Mouse (Mus musculus) heart, adult 2 months (tissue): Measurements from ENCODE around the gene Kcna7. TPM values are rescaled to one million over a fixed set of nuclear protein-coding genes. Genes with fewer than 3 reads are reported as not detected.

Source experiments
- DNase-seq, 2 experiments: peaks; one replicate each; pipeline ENCODE4 v3.0.0; 2021
- H3K27ac ChIP-seq: fragments of 200-600 bp; 2 replicates; pipeline ENCODE4 v1.8.1; 2022
- H3K27me3 ChIP-seq: fragments of 200-500 bp; 2 replicates; pipeline ENCODE4 v1.6.1; 2012; ENCODE audit warnings: mild to moderate bottlenecking, low read length, inconsistent platforms, mixed read lengths; ENCODE audit not compliant: control insufficient read depth, insufficient read depth
- H3K36me3 ChIP-seq: fragments of 200-500 bp; 2 replicates; pipeline ENCODE4 v1.6.1; 2012; ENCODE audit warnings: low read length, inconsistent platforms; ENCODE audit not compliant: control insufficient read depth, insufficient read depth
- H3K4me1 ChIP-seq: fragments of 200-500 bp; 2 replicates; pipeline ENCODE4 v1.6.1; 2011; ENCODE audit warnings: low read length; ENCODE audit not compliant: control insufficient read depth, insufficient read depth
- H3K4me3 ChIP-seq: fragments of 200-600 bp; 2 replicates; pipeline ENCODE4 v1.8.1; 2022
- H3K79me2 ChIP-seq: fragments of 200-500 bp; replicated peaks from 2 replicates; pipeline ENCODE4 v1.6.1; 2012; ENCODE audit warnings: mild to moderate bottlenecking, inconsistent platforms, low read length, moderate library complexity, mixed read lengths; ENCODE audit not compliant: control insufficient read depth, insufficient read depth
- H3K9ac ChIP-seq: fragments of 200-500 bp; 2 replicates; pipeline ENCODE4 v1.6.1; 2012; ENCODE audit warnings: low read depth, mild to moderate bottlenecking, control low read depth, inconsistent platforms, low read length, mixed read lengths
- CTCF ChIP-seq: fragments of 200-600 bp; IDR thresholded peaks from 2 replicates; pipeline ENCODE4 v1.8.1; 2022; ENCODE audit warnings: antibody characterized with exemption, mild to moderate bottlenecking, moderate library complexity
- EP300 ChIP-seq: fragments of 200-500 bp; IDR thresholded peaks from 2 replicates; pipeline ENCODE4 v1.6.1; 2011; ENCODE audit warnings: low read depth, low read length, control low read depth; ENCODE audit not compliant: insufficient read depth
- POLR2A ChIP-seq: fragments of 200-500 bp; IDR thresholded peaks from 2 replicates; pipeline ENCODE4 v1.6.1; 2011; ENCODE audit warnings: mild to moderate bottlenecking, low read depth, low read length, control low read depth; ENCODE audit not compliant: insufficient read depth
- WGBS: fragments of 180-500 bp; shearing (Covaris S2); methylation state at CpG from one replicate; pipeline ENCODE4 v1.1.7; 2018; 5-methylcytosine and 5-hydroxymethylcytosine counted together
- intact Hi-C: fragments of 180-260 bp; cut with DNase I; formaldehyde crosslinking; loops from one replicate; pipeline ENCODE4 v1.15.1; 2025
- polyA plus RNA-seq: library from polyadenylated mRNA; depleted of rRNA; stranded (reverse); fragments of >200 nt; gene quantifications from 2 replicates; pipeline ENCODE4 v1.2.3, GENCODE M21; 2012
- total RNA-seq, 2 experiments: library from RNA; stranded (reverse); gene quantifications; 2 replicates each; pipeline ENCODE4 v1.2.3; 2021

Gene Kcna7
- total and polyA plus RNA-seq, 3 experiments = 5.9 to 6.7 (median 6.0) TPM

DNA sequence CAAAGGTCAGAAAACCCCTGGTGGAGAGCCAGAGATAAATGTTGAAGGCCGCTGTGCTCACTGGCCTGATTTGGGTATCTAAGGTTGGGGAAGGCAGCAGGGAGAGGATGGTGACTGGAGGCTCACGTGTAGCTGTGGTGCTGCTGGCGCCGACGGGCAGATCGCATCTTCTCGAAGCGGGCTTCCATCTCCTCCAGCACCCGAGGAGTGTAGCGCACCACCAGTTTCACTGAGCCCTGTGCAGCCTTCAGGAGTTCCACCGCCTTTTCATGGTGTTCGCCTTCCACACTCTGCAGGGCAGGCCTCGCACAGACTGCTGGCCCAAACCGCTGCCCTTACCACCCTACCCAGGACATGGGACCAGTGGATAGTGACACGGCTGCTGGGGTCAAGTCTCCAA is 37.3 kb upstream of the Kcna7 start:
- no peak for DNase-seq
- H3K9ac ChIP-seq = no peak overlapping the region
- no peak overlapping the region for H3K4me3 ChIP-seq
- WGBS = 92% methylated on average over 15 of the region's 15 CpGs
- peaks cover 1% of the 10 kb centered on the region; the same call in 1 of the 2 replicates for H3K4me1 ChIP-seq
- TF ChIP-seq EP300 = no peak
- no peak for TF ChIP-seq CTCF
- no peak for TF ChIP-seq POLR2A
- H3K27ac ChIP-seq = no peak overlapping the region
- H3K27me3 ChIP-seq = no peaks in the 10 kb centered on the region; the same call in 1 of the 2 replicates
- no peaks in the 10 kb centered on the region for H3K79me2 ChIP-seq
- intact Hi-C loops = loop anchor here (2.0 to 10.0 kb wide), 2 partner anchors 33 to 63 kb away; partner anchors contain the start of gene Hrc
- H3K36me3 ChIP-seq = no peaks in the 10 kb centered on the region

DNA sequence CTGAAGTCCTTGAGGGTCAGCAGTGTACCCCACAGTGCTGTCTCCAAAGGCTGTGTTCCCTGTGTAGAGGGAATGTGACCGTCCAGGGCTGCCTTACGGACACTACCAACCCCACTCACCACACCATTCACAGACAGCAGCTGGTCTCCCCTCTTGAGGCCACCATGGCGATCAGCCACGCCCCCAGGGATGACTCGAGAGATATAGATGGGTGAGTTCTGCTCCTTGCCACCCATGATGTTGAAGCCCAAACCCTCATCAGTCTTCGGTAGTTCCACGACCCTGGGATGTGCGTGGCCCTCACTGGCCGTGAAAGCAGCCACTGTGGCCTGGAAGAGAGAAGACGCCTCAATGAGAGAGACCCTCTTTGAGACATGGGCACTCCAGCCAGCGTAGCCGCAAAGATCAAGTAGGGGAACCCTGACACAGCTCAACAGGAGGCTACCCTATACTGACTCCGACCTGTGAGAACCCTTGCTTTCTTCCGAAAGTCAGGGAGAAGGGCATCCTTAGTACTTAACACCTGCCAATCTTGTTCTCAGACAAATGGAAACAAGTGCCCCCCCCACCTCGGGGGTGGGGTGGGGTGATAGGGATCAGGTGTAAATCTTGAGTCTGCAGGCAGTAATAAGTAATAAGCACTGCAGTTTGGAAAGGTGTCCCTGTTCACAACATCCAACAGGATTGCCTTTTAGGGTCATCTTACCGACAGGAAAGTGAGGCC is 36.3 kb upstream of the Kcna7 start:
- intact Hi-C loops = loop anchor here (2.0 to 10.0 kb wide), 2 partner anchors 34 to 64 kb away; partner anchors contain the start of gene Hrc
- Histone ChIP-seq H3K27ac (no peak overlapping the region), H3K79me2 (no peaks in the 10 kb centered on the region), H3K4me3 (no peak overlapping the region), H3K4me1 (peaks cover 1% of the 10 kb centered on the region; the same call in 1 of the 2 replicates), H3K9ac (no peak overlapping the region), H3K27me3 (no peaks in the 10 kb centered on the region; the same call in 1 of the 2 replicates), H3K36me3 (no peaks in the 10 kb centered on the region)
- WGBS = 81% methylated on average over 16 of the region's 16 CpGs
- TF ChIP-seq POLR2A = no peak
- no peak for TF ChIP-seq CTCF
- TF ChIP-seq EP300 = no peak
- no peak for DNase-seq

DNA sequence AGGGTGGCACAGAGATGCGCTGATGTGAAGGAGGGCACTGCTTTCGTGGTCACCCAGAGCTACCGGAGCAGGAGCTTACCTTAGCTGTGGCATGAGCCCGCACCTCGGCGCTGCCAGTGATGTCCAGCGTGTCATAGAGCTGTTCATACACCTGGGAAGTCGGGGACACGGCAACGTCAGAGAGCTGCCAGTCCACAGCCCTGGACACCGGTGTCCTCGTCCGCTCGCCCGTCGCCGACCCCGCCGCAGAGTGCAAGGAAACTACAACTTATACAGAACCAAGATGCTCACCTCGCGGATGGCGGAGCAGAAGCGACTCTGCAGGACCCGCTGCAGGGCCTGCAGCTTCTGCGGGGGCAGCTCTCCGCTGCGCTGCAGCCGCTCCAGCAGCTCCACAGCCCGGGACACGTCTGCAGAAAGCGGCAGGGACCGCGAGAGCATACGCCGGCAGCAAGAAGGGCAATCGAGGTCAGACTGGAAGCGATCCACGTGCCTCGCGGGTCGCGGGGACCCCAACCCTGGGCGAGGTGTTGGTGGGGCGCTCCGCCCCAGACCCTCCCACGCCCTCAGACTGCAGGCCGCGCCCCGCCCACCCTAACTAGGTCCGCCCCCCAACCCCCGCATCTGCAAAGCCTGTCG is 35.5 kb upstream of the Kcna7 start:
- H3K9ac ChIP-seq = peak overlapping the region; percentile 44
- H3K36me3 ChIP-seq = no peaks in the 10 kb centered on the region
- peak overlapping the region; percentile 56 for H3K4me3 ChIP-seq
- H3K27me3 ChIP-seq = no peaks in the 10 kb centered on the region; the same call in 1 of the 2 replicates
- WGBS = 8% methylated on average over 49 of the region's 52 CpGs
- H3K4me1 ChIP-seq = peaks cover 1% of the 10 kb centered on the region; the same call in 1 of the 2 replicates
- H3K79me2 ChIP-seq = no peaks in the 10 kb centered on the region
- intact Hi-C loops = loop anchor here (2.0 to 10.0 kb wide), 3 partner anchors 23 to 65 kb away; partner anchors contain the start of gene Hrc
- TF ChIP-seq CTCF (no peak), EP300 (no peak), POLR2A (no peak)
- H3K27ac ChIP-seq = no peak overlapping the region
- DNase-seq = no peak

GRCm38 (mm10) chr7:45370475-45371311 is 34.8 kb upstream of the Kcna7 start, which contains the start of gene Lin7b:
Lin7b (minus strand) TSS chr7:45370583.
- peak; percentile 82 to 87 for DNase-seq
- intact Hi-C loops = loop anchor here (2.0 kb wide), 1 partner anchor 22 kb away; no protein-coding TSS in a partner anchor
- H3K36me3 ChIP-seq = no peaks in the 10 kb centered on the region
- TF ChIP-seq CTCF (peak; percentile 50), POLR2A (no peak)
- H3K9ac ChIP-seq = peak within 1 kb of the TSS; percentile 44
- H3K27ac ChIP-seq = no peak within 1 kb of the TSS
- 11% methylated on average over 28 of the region's 28 CpGs for WGBS
- H3K79me2 ChIP-seq = no peaks in the 10 kb centered on the region
- H3K4me1 ChIP-seq = peaks cover 1% of the 10 kb centered on the region; the same call in 1 of the 2 replicates
- H3K27me3 ChIP-seq = no peaks in the 10 kb centered on the region; the same call in 1 of the 2 replicates
- peak within 1 kb of the TSS; percentile 56 for H3K4me3 ChIP-seq

GRCm38 (mm10) chr7:45372371-45372770 is 33.1 kb upstream of the Kcna7 start:
- intact Hi-C loops = no loop called here
- TF ChIP-seq CTCF (no peak), EP300 (no peak), POLR2A (no peak)
- Histone ChIP-seq H3K4me3 (no peak overlapping the region), H3K9ac (no peak overlapping the region), H3K27ac (no peak overlapping the region), H3K27me3 (no peaks in the 10 kb centered on the region; the same call in 1 of the 2 replicates), H3K79me2 (no peaks in the 10 kb centered on the region), H3K4me1 (peaks cover 1% of the 10 kb centered on the region; the same call in 1 of the 2 replicates), H3K36me3 (no peaks in the 10 kb centered on the region)
- 75% methylated on average over 5 of the region's 5 CpGs for WGBS
- DNase-seq = no peak
